Mouse (Mus musculus): ENCODE results near the gene Cisd3.

DNA sequence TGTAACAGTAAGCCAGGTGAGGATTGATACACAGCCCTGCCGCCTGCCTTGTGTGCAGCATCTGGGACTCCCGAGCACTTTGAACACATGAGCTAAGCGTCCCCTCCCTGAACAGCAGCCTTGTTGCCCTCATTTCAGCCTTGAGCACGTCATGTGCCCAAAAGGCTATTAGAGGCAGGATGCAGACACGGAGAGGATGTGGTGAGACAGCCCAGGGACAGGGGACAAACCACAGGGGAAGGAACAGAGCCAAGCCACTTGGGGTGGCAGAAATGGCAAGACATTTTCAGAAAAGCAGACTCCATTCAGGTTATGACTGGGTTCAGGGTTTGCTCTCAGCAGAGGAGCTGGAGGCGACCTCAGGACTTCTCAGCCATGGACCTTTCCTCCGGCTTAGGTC, 42.7 kb downstream of the Cisd3 start:
- TF ChIP-seq USF1 (IDR thresholded peaks at IDR 0.05; ENCODE audit: low read depth) (peak; percentile 23), MAX (IDR thresholded peaks at IDR 0.05; ENCODE audit: low read depth) (no peak), POLR2A (IDR thresholded peaks at IDR 0.05; ENCODE audit: insufficient read length, low read depth) (no peak), TCF12 (IDR thresholded peaks at IDR 0.05; ENCODE audit: insufficient read depth, poor library complexity, severe bottlenecking) (no peak), POLR2AphosphoS2 (IDR thresholded peaks at IDR 0.05; ENCODE audit: insufficient read length, low read depth) (no peak), SRF (IDR thresholded peaks at IDR 0.05; ENCODE audit: control insufficient read depth, insufficient read length, low read depth) (no peak)
